Mouse (Mus musculus) spleen, adult 2 months (tissue): ENCODE measurements around the gene Prkag2.

Experiments
- CTCF ChIP-seq: fragments of 200-500 bp; IDR thresholded peaks from 2 replicates; pipeline ENCODE4 v1.5.1; 2011; ENCODE audit warnings: mild to moderate bottlenecking, inconsistent platforms; ENCODE audit not compliant: insufficient read depth, insufficient read length, insufficient replicate concordance; ENCODE audit errors: extremely low read depth
- POLR2A ChIP-seq: fragments of 200-500 bp; IDR thresholded peaks from 2 replicates; pipeline ENCODE4 v1.6.1; 2011; ENCODE audit warnings: low read depth, low read length, inconsistent platforms

DNA sequence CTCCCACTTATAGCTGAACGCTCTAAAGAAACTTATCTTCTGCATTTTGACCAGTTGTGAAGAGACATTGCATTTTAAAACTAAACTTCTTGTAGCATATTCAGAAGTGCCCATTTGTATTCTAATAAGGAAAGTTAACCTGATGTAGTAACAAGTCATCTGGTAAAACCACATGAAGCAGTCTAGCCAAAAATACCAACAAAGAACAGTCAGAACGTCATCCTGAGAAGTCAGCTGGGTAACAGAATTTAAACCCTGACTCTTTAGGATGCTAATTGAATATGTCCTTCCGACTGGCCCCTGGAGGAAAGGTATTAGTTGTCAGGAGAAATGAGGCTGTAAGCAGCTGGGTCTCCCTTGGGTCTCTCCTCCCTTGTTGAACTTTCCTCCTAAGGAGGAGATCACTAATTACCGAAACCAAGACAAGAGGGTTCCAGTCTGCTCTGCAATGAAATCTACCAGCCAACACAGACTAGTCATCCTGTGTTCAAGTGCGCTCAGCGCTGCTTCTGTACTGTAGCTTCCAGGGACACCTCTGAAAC, 276.5 kb downstream of the Prkag2 start:
- no peak for TF ChIP-seq CTCF
- no peak for TF ChIP-seq POLR2A
